Mouse (Mus musculus): ENCODE results near the gene Trmt112.
"Not testable (repeated sequence)": the region's sequence is repeated elsewhere in the genome, so short reads cannot be mapped to it uniquely, and the experiment has no call there.

Trmt112 gene

GRCm38 (mm10) chr19:6909507-6910289 lies at the start of gene Trmt112, which contains the start of gene Prdx5:
Gene Trmt112 (plus strand): TSS chr19:6909698.
Gene Prdx5 (minus strand): TSS chr19:6910106.
- peak; percentile 94 for DNase-seq (ENCODE audit: low read depth, low spot score)

- DNase-seq (ENCODE audit: low read depth, low spot score), result no peak
Measured at GRCm38 (mm10) chr19:6859971-6860370, 49.5 kb upstream of the Trmt112 start.

- DNase-seq (ENCODE audit: low read depth, low spot score), result no peak
Measured at GRCm38 (mm10) chr19:6860706-6861105, 48.8 kb upstream of the Trmt112 start.

- DNase-seq (ENCODE audit: low read depth, low spot score), result no peak
Measured at GRCm38 (mm10) chr19:6861451-6861850, 48.0 kb upstream of the Trmt112 start.

- DNase-seq (ENCODE audit: low read depth, low spot score), result no peak
Measured at GRCm38 (mm10) chr19:6869355-6869754, 40.1 kb upstream of the Trmt112 start.

- no peak for DNase-seq (ENCODE audit: low read depth, low spot score)
Measured at GRCm38 (mm10) chr19:6871574-6872271, 37.8 kb upstream of the Trmt112 start.

- DNase-seq (ENCODE audit: low read depth, low spot score), result no peak
Measured at GRCm38 (mm10) chr19:6872701-6873100, 36.8 kb upstream of the Trmt112 start.

GRCm38 (mm10) chr19:6874257-6874656 lies 35.2 kb upstream of the Trmt112 start:
- no peak for DNase-seq (ENCODE audit: low read depth, low spot score)

GRCm38 (mm10) chr19:6875834-6876233 lies 33.7 kb upstream of the Trmt112 start:
- DNase-seq (ENCODE audit: low read depth, low spot score), result no peak

- no peak for DNase-seq (ENCODE audit: low read depth, low spot score)
Measured at GRCm38 (mm10) chr19:6876799-6877198, 32.7 kb upstream of the Trmt112 start.

GRCm38 (mm10) chr19:6877965-6878364 lies 31.5 kb upstream of the Trmt112 start:
- no peak for DNase-seq (ENCODE audit: low read depth, low spot score)

GRCm38 (mm10) chr19:6892512-6892911 lies 17.0 kb upstream of the Trmt112 start:
- no peak for DNase-seq (ENCODE audit: low read depth, low spot score)

GRCm38 (mm10) chr19:6893731-6894451 lies 15.6 kb upstream of the Trmt112 start:
- DNase-seq (ENCODE audit: low read depth, low spot score), result no peak

GRCm38 (mm10) chr19:6895608-6896305 lies 13.7 kb upstream of the Trmt112 start:
- DNase-seq (ENCODE audit: low read depth, low spot score), result not testable (repeated sequence)

GRCm38 (mm10) chr19:6899641-6900040 lies 9.9 kb upstream of the Trmt112 start:
- DNase-seq (ENCODE audit: low read depth, low spot score), result no peak

GRCm38 (mm10) chr19:6903031-6903430 lies 6.5 kb upstream of the Trmt112 start:
- DNase-seq (ENCODE audit: low read depth, low spot score), result no peak

GRCm38 (mm10) chr19:6904846-6905245 lies 4.7 kb upstream of the Trmt112 start:
- no peak for DNase-seq (ENCODE audit: low read depth, low spot score)

- DNase-seq (ENCODE audit: low read depth, low spot score), result no peak
Measured at GRCm38 (mm10) chr19:6905498-6906159, 3.9 kb upstream of the Trmt112 start.

GRCm38 (mm10) chr19:6906199-6906598 lies 3.3 kb upstream of the Trmt112 start:
- DNase-seq (ENCODE audit: low read depth, low spot score), result no peak

- no peak for DNase-seq (ENCODE audit: low read depth, low spot score)
Measured at GRCm38 (mm10) chr19:6907094-6907493, 2.4 kb upstream of the Trmt112 start.
